Mouse (Mus musculus) bone marrow, adult 2 months (tissue): ENCODE data around the gene Rnf26.

ENCODE experiments used
- CTCF ChIP-seq: fragments of 200-500 bp; IDR thresholded peaks from 2 replicates; pipeline ENCODE4 v1.5.1; 2011; ENCODE audit warnings: low read length, control low read depth; ENCODE audit not compliant: control insufficient read depth, insufficient read depth
- POLR2A ChIP-seq: fragments of 200-500 bp; IDR thresholded peaks from 2 replicates; pipeline ENCODE4 v1.6.1; 2011; ENCODE audit warnings: low read depth, mild to moderate bottlenecking, control low read depth, low read length, borderline replicate concordance; ENCODE audit not compliant: control insufficient read depth

GRCm38 (mm10) chr9:44101490-44101889, 11.8 kb downstream of the Rnf26 start, which contains the start of gene Mfrp:
- no peak for TF ChIP-seq CTCF
- TF ChIP-seq POLR2A: no peak
